Mouse (Mus musculus) bone marrow macrophage, adult 2 months (primary cell): ENCODE data around the gene Cyb5r2.

Experiments
- CTCF ChIP-seq: IDR thresholded peaks from 2 replicates; pipeline ENCODE4 v1.5.1; 2012; ENCODE audit warnings: low read depth, mild to moderate bottlenecking, low read length, moderate library complexity
- POLR2A ChIP-seq: IDR thresholded peaks from 2 replicates; pipeline ENCODE4 v1.6.1; 2012; ENCODE audit warnings: mild to moderate bottlenecking, low read depth, low read length, borderline replicate concordance

GRCm38 (mm10) chr7:107755905-107756304 lies 1.9 kb downstream of the Cyb5r2 start:
- TF ChIP-seq CTCF: no peak
- TF ChIP-seq POLR2A: no peak
